Mouse (Mus musculus) CH12.LX (cell line): ENCODE measurements at regions not wholly inside any gene's neighbourhood (a gene's known extent, or its start where the extent isn't known, plus 50 kb on each side); places are given as distances from the start of the nearest gene placed in this dataset.

Source experiments
- DNase-seq: peaks from one replicate; pipeline ENCODE4 v3.0.0-alpha.2; 2013; ENCODE audit errors: extremely low read depth
- H3K27ac ChIP-seq: 2 replicates; pipeline ENCODE4 v1.5.1; 2012; ENCODE audit warnings: low read depth, mild to moderate bottlenecking, control low read depth, moderate library complexity; ENCODE audit not compliant: insufficient read depth
- H3K27me3 ChIP-seq: replicated peaks from 2 replicates; pipeline ENCODE3; 2012; ENCODE audit warnings: inconsistent platforms
- H3K36me3 ChIP-seq, 2 experiments: replicated peaks in 1 of 2; 2 replicates each; pipeline versions ENCODE3 to v1.6.1; 2012; ENCODE audit warnings: inconsistent platforms in 1 of 2, low read length in 1 of 2, mild to moderate bottlenecking in 1 of 2, mixed read lengths in 1 of 2, moderate library complexity in 1 of 2; ENCODE audit not compliant: control insufficient read depth in 1 of 2, insufficient read depth in 1 of 2
- H3K4me1 ChIP-seq, 2 experiments: 2 replicates each; pipeline ENCODE4 v1.6.1; 2012; ENCODE audit warnings: inconsistent platforms in 1 of 2, moderate library complexity in 1 of 2; ENCODE audit not compliant: insufficient read depth in 2 of 2, control insufficient read depth in 1 of 2
- H3K4me2 ChIP-seq: 2 replicates; pipeline ENCODE4 v1.6.1; 2012; ENCODE audit warnings: low read depth, mild to moderate bottlenecking, control low read depth; ENCODE audit not compliant: poor library complexity, insufficient read depth, severe bottlenecking
- H3K4me3 ChIP-seq, 3 experiments: fragments of 150-350 bp in 1 of 3; sonication (generic) in 1 of 3; replicated peaks in 1 of 3; 2 replicates each; pipeline versions ENCODE3 to v1.5.1; 2011 to 2012; ENCODE audit warnings: low read depth in 2 of 3, low read length in 2 of 3, mild to moderate bottlenecking in 2 of 3, moderate library complexity in 2 of 3, control low read depth in 1 of 3, improper control_type of control experiment in 1 of 3, inconsistent platforms in 1 of 3, mixed read lengths in 1 of 3; ENCODE audit not compliant: poor library complexity in 1 of 3
- H3K79me2 ChIP-seq: replicated peaks from 2 replicates; pipeline ENCODE4 v1.6.1; 2012; ENCODE audit warnings: mild to moderate bottlenecking, moderate library complexity; ENCODE audit not compliant: control insufficient read depth, poor library complexity, insufficient read depth, severe bottlenecking; ENCODE audit errors: extremely low read depth
- H3K9ac ChIP-seq: 2 replicates; pipeline ENCODE4 v1.6.1; 2012; ENCODE audit warnings: low read depth, mild to moderate bottlenecking, control low read depth, moderate library complexity; ENCODE audit not compliant: insufficient read depth
- H3K9me3 ChIP-seq: replicated peaks from 2 replicates; pipeline ENCODE3; 2012; ENCODE audit warnings: low read length, inconsistent platforms, mixed read lengths
- CHD2 ChIP-seq: IDR thresholded peaks from 2 replicates; pipeline ENCODE4 v1.6.1; 2011; ENCODE audit warnings: low read length, improper control_type of control experiment
- GABPA ChIP-seq: IDR thresholded peaks from 2 replicates; pipeline ENCODE4 v1.6.1; 2012; ENCODE audit warnings: low read depth, low read length, improper control_type of control experiment, inconsistent platforms; ENCODE audit not compliant: insufficient replicate concordance
- IRF4 ChIP-seq: IDR thresholded peaks from 2 replicates; pipeline ENCODE4 v1.6.1; 2014; ENCODE audit warnings: low read depth, mild to moderate bottlenecking, inconsistent platforms, low read length, improper control_type of control experiment
- JUND ChIP-seq: conservative IDR thresholded peaks from 2 replicates; pipeline ENCODE4 v1.6.1; 2011; ENCODE audit warnings: low read depth, low read length, improper control_type of control experiment
- MXI1 ChIP-seq: IDR thresholded peaks from 2 replicates; pipeline ENCODE4 v1.6.1; 2011; ENCODE audit warnings: mild to moderate bottlenecking, low read depth, low read length, improper control_type of control experiment
- MYC ChIP-seq: IDR thresholded peaks from 2 replicates; pipeline ENCODE4 v1.6.1; 2011; ENCODE audit warnings: low read depth, mild to moderate bottlenecking, improper control_type of control experiment, low read length
- NELFE ChIP-seq: IDR thresholded peaks from 2 replicates; pipeline ENCODE4 v1.6.1; 2011; ENCODE audit warnings: low read depth, low read length, improper control_type of control experiment
- NRF1 ChIP-seq: IDR thresholded peaks from 2 replicates; pipeline ENCODE4 v1.6.1; 2014; ENCODE audit warnings: low read depth, mild to moderate bottlenecking, inconsistent platforms, low read length, improper control_type of control experiment, moderate library complexity
- POLR2A ChIP-seq: IDR thresholded peaks from 2 replicates; pipeline ENCODE4 v1.6.1; 2011; ENCODE audit warnings: low read depth, mild to moderate bottlenecking, improper control_type of control experiment, low read length
- RAD21 ChIP-seq: IDR thresholded peaks from 2 replicates; pipeline ENCODE4 v1.6.1; 2011; ENCODE audit warnings: low read depth, mild to moderate bottlenecking, low read length, improper control_type of control experiment, moderate library complexity
- RCOR1 ChIP-seq: conservative IDR thresholded peaks from 2 replicates; pipeline ENCODE4 v1.6.1; 2012; ENCODE audit warnings: low read depth, mild to moderate bottlenecking, inconsistent platforms, low read length, improper control_type of control experiment
- TCF12 ChIP-seq: IDR thresholded peaks from 2 replicates; pipeline ENCODE4 v1.6.1; 2014; ENCODE audit warnings: low read depth, mild to moderate bottlenecking, inconsistent platforms, low read length, improper control_type of control experiment
- UBTF ChIP-seq: IDR thresholded peaks from 2 replicates; pipeline ENCODE4 v1.6.1; 2012; ENCODE audit warnings: low read depth, mild to moderate bottlenecking, inconsistent platforms, low read length, improper control_type of control experiment, moderate library complexity
- ZC3H11A ChIP-seq: IDR thresholded peaks from 2 replicates; pipeline ENCODE4 v1.6.1; 2012; ENCODE audit warnings: low read depth, mild to moderate bottlenecking, inconsistent platforms, low read length, improper control_type of control experiment
- ZKSCAN1 ChIP-seq: IDR thresholded peaks from 2 replicates; pipeline ENCODE4 v1.6.1; 2012; ENCODE audit warnings: low read depth, inconsistent platforms, low read length, improper control_type of control experiment, borderline replicate concordance
- ZMIZ1 ChIP-seq: IDR thresholded peaks from 2 replicates; pipeline ENCODE4 v1.6.1; 2012; ENCODE audit warnings: low read depth, mild to moderate bottlenecking, inconsistent platforms, low read length, improper control_type of control experiment
- ZNF384 ChIP-seq: IDR thresholded peaks from 2 replicates; pipeline ENCODE4 v1.6.1; 2012; ENCODE audit warnings: low read depth, low read length, improper control_type of control experiment, inconsistent platforms
- dilution Hi-C: fragments of 300-500 bp; cut with MboI; formaldehyde crosslinking; loops from 2 replicates; pipeline ENCODE4 v1.14.3; 2020; ENCODE audit warnings: low sequenced_read_pairs; ENCODE audit not compliant: extremely low pct_unique_long_range_greater_than_20kb, extremely low pct_ligation_motif_present
- in situ Hi-C: fragments of 300-500 bp; cut with MboI; formaldehyde crosslinking; loops from 3 replicates; pipeline ENCODE4 v1.14.3; 2019; ENCODE audit warnings: low sequenced_read_pairs, low pct_ligation_motif_present, low pct_unique_long_range_greater_than_20kb, mixed read lengths

- no peak overlapping the region for H3K4me3 ChIP-seq
- no peak for DNase-seq
- no peak overlapping the region for H3K27ac ChIP-seq
- no peaks in the 10 kb centered on the region for H3K36me3 ChIP-seq
- peaks cover 0 to 7% of the 10 kb centered on the region in 2 experiments; a peak in 1 of 4 replicates for H3K4me1 ChIP-seq
- no peaks in the 10 kb centered on the region for H3K27me3 ChIP-seq
- TF ChIP-seq CHD2 (no peak), ZMIZ1 (no peak), ZKSCAN1 (no peak)
- TF ChIP-seq, all 38 proteins: peak for 0
- no peak overlapping the region for H3K4me2 ChIP-seq
- in situ Hi-C loops, result no loop called here
- dilution Hi-C loops, result no loop called here
- H3K9me3 ChIP-seq, result no peaks in the 10 kb centered on the region
- H3K79me2 ChIP-seq, result no peaks in the 10 kb centered on the region
- no peak overlapping the region for H3K9ac ChIP-seq
Measured at GRCm38 (mm10) chr3:65047879-65048278, 61.3 kb upstream of the Kcnab1 start.

- H3K4me3 ChIP-seq, result no peak overlapping the region
- in situ Hi-C loops, result no loop called here
- no peak overlapping the region for H3K9ac ChIP-seq
- H3K36me3 ChIP-seq, result no peaks in the 10 kb centered on the region
- H3K27ac ChIP-seq, result no peak overlapping the region
- dilution Hi-C loops, result no loop called here
- H3K27me3 ChIP-seq, result no peaks in the 10 kb centered on the region
- no peak overlapping the region for H3K4me2 ChIP-seq
- no peak for DNase-seq
- H3K9me3 ChIP-seq, result no peaks in the 10 kb centered on the region
- H3K4me1 ChIP-seq, result peaks cover 0 to 8% of the 10 kb centered on the region in 2 experiments; a peak in 2 of 4 replicates
- H3K79me2 ChIP-seq, result no peaks in the 10 kb centered on the region
- TF ChIP-seq MYC (no peak), RCOR1 (no peak), JUND (no peak), POLR2A (no peak), NELFE (no peak), CHD2 (no peak), MXI1 (no peak), RAD21 (no peak), TCF12 (no peak), GABPA (no peak), NRF1 (no peak), UBTF (no peak), ZC3H11A (no peak), IRF4 (no peak), ZNF384 (no peak)
Measured at GRCm38 (mm10) chr3:65055401-65055800, 53.8 kb upstream of the Kcnab1 start.
